26 mouse cellular contexts compared by ENCODE assay signal in the genomic region with DNA sequence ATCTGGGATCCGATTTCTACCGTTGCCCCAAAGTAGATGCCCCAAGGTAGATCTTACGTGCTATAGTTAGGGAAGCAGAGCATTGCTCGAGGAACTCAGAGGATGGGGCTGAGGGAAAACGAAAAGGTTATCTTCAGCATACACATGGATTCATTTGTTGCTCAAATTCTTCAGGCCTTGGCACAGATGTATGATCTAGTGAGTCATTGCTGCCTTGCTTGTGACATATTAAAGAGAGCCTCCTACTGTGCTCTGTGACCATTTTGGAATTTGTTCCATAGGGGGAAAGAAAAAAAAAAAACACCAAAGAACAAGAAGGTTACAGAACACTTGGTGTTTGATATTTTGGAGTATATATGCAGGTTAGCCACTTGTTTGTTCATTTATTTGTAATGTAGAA. TPM values are rescaled to one million over a fixed set of nuclear protein-coding genes. Genes with fewer than 3 reads are reported as not detected.
DNase-seq lines count a peak whose midpoint lies in the region; ATAC-seq and TF ChIP-seq lines count a peak whose summit lies in the region.
"Had no signal": no experiment of that assay in that cellular context is flagged by ENCODE, and none has a peak within 500 bp of the region (broad histone marks: within the 10 kb centered on the region; RNA-seq: fewer than 3 reads in every experiment).

No protein-coding gene starts in this region.

- no peaks in the 10 kb centered on the region for H3K9me3 ChIP-seq in forebrain, embryonic 15.5 days
- H3K9me3 ChIP-seq: embryonic facial prominence, embryonic 10.5 days; embryonic facial prominence, embryonic 12.5 days; forebrain, embryonic 13.5 days had no signal

- no peak for DNase-seq in layer of hippocampus, adult 2 months (ENCODE audit: low spot score in 2 of 2)
- no peak for DNase-seq in layer of hippocampus, postnatal 14 days (ENCODE audit: low spot score in 2 of 2)
- peak; percentile 75 for DNase-seq in 3T3-L1 (ENCODE audit: low read depth, low spot score)
- DNase-seq in NIH3T3 (ENCODE audit: low read depth): peak; percentile 48
- no peak for DNase-seq in kidney, postnatal 25 days
- DNase-seq in heart, adult 18-20 months: no peak
- DNase-seq: adrenal gland, adult 8-10 months; adrenal gland, postnatal 25 days; cerebellum, adult 11-12 months; cerebellum, adult 9-10 months; cerebellum, postnatal 10 days; cerebellum, postnatal 25 days had no signal

- no peak for ATAC-seq in forebrain, embryonic 15.5 days (replicated peaks)
- ATAC-seq: forebrain, embryonic 13.5 days; forebrain, embryonic 16.5 days had no signal

- H3K36me3 ChIP-seq in forebrain, embryonic 15.5 days: no peaks in the 10 kb centered on the region
- H3K36me3 ChIP-seq: embryonic facial prominence, embryonic 10.5 days; embryonic facial prominence, embryonic 12.5 days had no signal

- peak overlapping the region; percentile 20; the same call in 1 of the 2 replicates for H3K4me3 ChIP-seq in layer of hippocampus, adult 2 months
- H3K4me3 ChIP-seq in forebrain, embryonic 15.5 days: no peak overlapping the region
- H3K4me3 ChIP-seq: embryonic facial prominence, embryonic 10.5 days; embryonic facial prominence, embryonic 12.5 days; forebrain, embryonic 13.5 days had no signal

- 94% methylated on average over 5 of the region's 5 CpGs for WGBS in forebrain, embryonic 15.5 days

- H3K9ac ChIP-seq in forebrain, embryonic 15.5 days (replicated peaks): no peak overlapping the region
- H3K9ac ChIP-seq: embryonic facial prominence, embryonic 12.5 days; forebrain, embryonic 13.5 days had no signal

- H3K27me3 ChIP-seq in forebrain, embryonic 15.5 days: no peaks in the 10 kb centered on the region
- H3K27me3 ChIP-seq: embryonic facial prominence, embryonic 12.5 days; forebrain, embryonic 13.5 days had no signal

- peaks cover 9% of the 10 kb centered on the region for H3K4me1 ChIP-seq in forebrain, embryonic 15.5 days
- H3K4me1 ChIP-seq: embryonic facial prominence, embryonic 12.5 days had no signal

- no peak overlapping the region for H3K4me2 ChIP-seq in forebrain, embryonic 15.5 days (replicated peaks)
- H3K4me2 ChIP-seq: embryonic facial prominence, embryonic 12.5 days; forebrain, embryonic 13.5 days had no signal

- no peak for TF ChIP-seq CTCF in layer of hippocampus, adult 2 months (conservative IDR thresholded peaks at IDR 0.05)

- peak overlapping the region; percentile 47; the same call in 1 of the 2 replicates for H3K27ac ChIP-seq in layer of hippocampus, adult 2 months
- no peak overlapping the region for H3K27ac ChIP-seq in forebrain, embryonic 15.5 days (replicated peaks)
- H3K27ac ChIP-seq: embryonic facial prominence, embryonic 10.5 days; embryonic facial prominence, embryonic 12.5 days; forebrain, embryonic 13.5 days had no signal

RNA-seq across cellular contexts. Expression of gene Il1rap, which starts 4.3 kb away (rescaled TPM):
- total RNA-seq in layer of hippocampus, adult 2 months (2021): 10 to 100 TPM; 70.2 to 79.1 TPM
- total RNA-seq in layer of hippocampus, postnatal 14 days (2021): 10 to 100 TPM; 44.7 to 51.4 TPM
- polyA plus RNA-seq in forebrain, embryonic 15.5 days (2015; fragmentation: Nextera tagmentation; extraction: Ambion mirVana): 4.2 and 5.3 TPM in 2 replicates
- 1 to 10 TPM; 3.4 TPM for total RNA-seq in heart, adult 18-20 months (2021)

RNA-seq across cellular contexts. Expression of gene Tmem207, which starts 59.2 kb away (rescaled TPM):
- not detected for total RNA-seq in layer of hippocampus, adult 2 months (2021)
- not detected for total RNA-seq in layer of hippocampus, postnatal 14 days (2021)
- polyA plus RNA-seq in forebrain, embryonic 15.5 days (2015; fragmentation: Nextera tagmentation; extraction: Ambion mirVana): 0.26 TPM in 1 of 2 replicates, not detected in the other
- total RNA-seq in heart, adult 18-20 months (2021): not detected
- total RNA-seq: adrenal gland, adult 8-10 months; adrenal gland, postnatal 4 days; ES-E14; MEL had no signal
- polyA plus RNA-seq: C2C12; cerebellum, adult 2 months; cortical plate, adult 2 months; embryonic facial prominence, embryonic 10.5 days; embryonic facial prominence, embryonic 12.5 days; embryonic facial prominence, embryonic 14.5 days; forebrain, embryonic 11.5 days; forebrain, embryonic 13.5 days; forebrain, embryonic 16.5 days; frontal cortex, adult 2 months had no signal

Comparison
In these comparisons a context has a peak if more than half of its experiments do, and no peak if none do; other contexts are left out.
1. DNase-seq: peak in 3T3-L1 (single experiment) and NIH3T3 (single experiment); none in layer of hippocampus, adult 2 months (0 of 2), layer of hippocampus, postnatal 14 days (0 of 2), kidney, postnatal 25 days (0 of 2) and heart, adult 18-20 months (0 of 2).
2. RNA of gene Il1rap, which starts 4.3 kb away (total RNA-seq): 70.2 to 79.1 TPM in layer of hippocampus, adult 2 months and 44.7 to 51.4 TPM in layer of hippocampus, postnatal 14 days; 3.4 TPM in heart, adult 18-20 months; every median in the first group is over 10 times any median in the second.